Mouse (Mus musculus) lung, postnatal 4 days (tissue): Measurements from ENCODE around the gene Olfr161.
"Not testable (repeated sequence)": the region's sequence is repeated elsewhere in the genome, so short reads cannot be mapped to it uniquely, and the experiment has no call there.

Experiments
- DNase-seq, 2 experiments: peaks; one replicate each; pipeline ENCODE4 v3.0.0; 2021

The Olfr161 gene

GRCm38 (mm10) chr16:3590691-3591090 lies at the start of gene Olfr161:
TSS of gene Olfr161 (plus strand) at chr16:3591042.
- no peak for DNase-seq

GRCm38 (mm10) chr16:3563553-3563952 lies 27.3 kb upstream of the Olfr161 start:
- no peak for DNase-seq

GRCm38 (mm10) chr16:3577658-3578057 lies 13.2 kb upstream of the Olfr161 start:
- DNase-seq, result not testable (repeated sequence)

- not testable (repeated sequence) for DNase-seq
Observed at GRCm38 (mm10) chr16:3578227-3578848, 12.5 kb upstream of the Olfr161 start.

GRCm38 (mm10) chr16:3631376-3631775 lies 40.5 kb downstream of the Olfr161 start:
- DNase-seq, result not testable (repeated sequence)

- DNase-seq, result not testable (repeated sequence)
Observed at GRCm38 (mm10) chr16:3632572-3633361, 41.9 kb downstream of the Olfr161 start.
